Mouse (Mus musculus): Measurements from ENCODE around the gene Eva1b.
A peak's percentile ranks its signal among the peaks of the same experiment; 100 is the strongest.

The Eva1b gene

GRCm38 (mm10) chr4:126147533-126148160 is at the start of gene Eva1b:
Eva1b (plus strand) TSS chr4:126147744.
- DNase-seq (ENCODE audit: low spot score in 2 of 2) = peak in 1 of 2 experiments; percentile 23

DNA sequence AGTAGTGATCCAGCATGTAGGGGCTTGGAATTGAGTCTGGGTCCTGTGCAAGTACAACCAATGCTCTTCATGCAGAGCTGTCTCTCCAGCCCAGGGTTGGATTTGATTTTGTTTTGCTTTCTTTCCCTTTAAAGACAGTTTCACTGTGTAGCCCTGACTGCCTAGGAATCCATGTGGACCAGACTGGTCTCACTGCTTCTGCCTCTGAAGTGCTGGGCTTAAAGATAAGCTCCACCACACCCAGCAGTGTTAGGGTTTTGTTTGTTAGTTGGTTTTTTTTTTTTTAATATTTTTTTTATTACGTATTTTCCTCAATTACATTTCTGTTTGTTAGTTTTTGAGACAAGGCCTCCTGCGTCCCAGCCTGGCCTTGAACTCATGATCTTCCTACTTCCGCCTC is 48.2 kb upstream of the Eva1b start:
- DNase-seq (ENCODE audit: low spot score in 2 of 2) = no peak

- no peak for DNase-seq (ENCODE audit: low spot score in 2 of 2)
These were observed 46.8 kb upstream of the Eva1b start for GRCm38 (mm10) chr4:126100764-126101163.

- DNase-seq (ENCODE audit: low spot score in 2 of 2) = no peak
These were observed 45.3 kb upstream of the Eva1b start for GRCm38 (mm10) chr4:126102061-126102841.

- DNase-seq (ENCODE audit: low spot score in 2 of 2) = peak; percentile 48 to 57
These were observed 44.4 kb upstream of the Eva1b start for GRCm38 (mm10) chr4:126103057-126103581.

DNA sequence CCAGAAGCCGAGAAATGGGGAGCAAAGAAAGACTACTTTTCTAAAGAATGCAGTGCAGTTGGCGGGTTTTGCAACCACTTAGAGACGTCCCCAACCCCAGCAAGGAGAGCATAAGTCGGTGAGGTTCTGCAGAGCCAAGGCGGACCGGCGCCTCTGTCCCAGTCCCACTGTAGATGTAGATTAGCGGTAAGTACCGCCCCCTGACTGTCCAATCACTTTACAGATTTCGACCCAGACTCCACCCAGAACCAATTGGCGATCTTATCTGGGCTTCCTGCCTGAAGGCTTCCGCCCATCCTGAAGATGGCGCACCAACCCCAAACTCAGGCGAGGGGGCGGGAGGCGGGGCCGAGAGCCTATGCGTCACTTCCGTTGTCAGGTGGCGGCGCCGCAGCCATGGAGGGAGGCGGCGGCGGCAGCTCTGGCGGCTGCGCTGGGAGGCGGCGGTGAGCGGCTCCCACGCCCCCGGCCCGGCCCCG is 43.9 kb upstream of the Eva1b start, which contains the start of gene Stk40:
TSS of gene Stk40 (plus strand) at position 368 of the 479 bp plus-strand sequence.
- DNase-seq (ENCODE audit: low spot score in 2 of 2) = peak; percentile 94 to 97

- peak; percentile 23 to 39 for DNase-seq (ENCODE audit: low spot score in 2 of 2)
These were observed 43.1 kb upstream of the Eva1b start for GRCm38 (mm10) chr4:126104261-126105075.

DNA sequence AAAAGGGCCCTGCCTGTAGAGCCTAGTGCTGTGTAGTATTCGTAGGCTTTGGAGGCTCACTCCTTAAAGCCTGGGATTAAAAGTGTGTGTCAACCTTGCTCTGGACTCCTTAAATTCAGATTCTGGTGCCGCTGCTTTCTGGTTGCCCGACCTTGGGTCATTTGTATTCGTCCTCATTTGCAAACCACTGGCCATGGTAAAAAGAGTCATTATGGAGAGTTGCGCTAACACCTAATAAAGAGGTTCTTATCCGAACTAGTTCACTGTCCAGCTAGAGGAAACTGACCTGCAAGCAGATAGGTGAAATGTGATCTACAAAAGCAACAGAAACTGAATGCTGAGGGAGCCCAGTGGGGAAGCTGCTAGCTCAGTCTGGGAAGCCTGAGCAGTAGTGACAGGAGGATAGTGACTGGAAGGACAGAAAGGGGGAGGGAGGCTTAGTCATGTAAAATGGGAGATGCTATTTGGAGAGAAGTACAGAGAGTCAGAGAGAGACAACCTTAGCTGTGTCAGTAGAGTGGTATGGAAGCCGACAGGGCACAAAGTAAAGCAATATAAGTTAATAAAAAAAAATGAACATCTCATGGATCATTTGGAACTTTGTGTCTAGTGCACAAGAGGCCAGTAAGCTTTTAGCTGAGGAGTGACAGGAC is 42.3 kb upstream of the Eva1b start:
- DNase-seq (ENCODE audit: low spot score in 2 of 2) = no peak

GRCm38 (mm10) chr4:126108061-126108740 is 39.3 kb upstream of the Eva1b start:
- no peak for DNase-seq (ENCODE audit: low spot score in 2 of 2)

DNA sequence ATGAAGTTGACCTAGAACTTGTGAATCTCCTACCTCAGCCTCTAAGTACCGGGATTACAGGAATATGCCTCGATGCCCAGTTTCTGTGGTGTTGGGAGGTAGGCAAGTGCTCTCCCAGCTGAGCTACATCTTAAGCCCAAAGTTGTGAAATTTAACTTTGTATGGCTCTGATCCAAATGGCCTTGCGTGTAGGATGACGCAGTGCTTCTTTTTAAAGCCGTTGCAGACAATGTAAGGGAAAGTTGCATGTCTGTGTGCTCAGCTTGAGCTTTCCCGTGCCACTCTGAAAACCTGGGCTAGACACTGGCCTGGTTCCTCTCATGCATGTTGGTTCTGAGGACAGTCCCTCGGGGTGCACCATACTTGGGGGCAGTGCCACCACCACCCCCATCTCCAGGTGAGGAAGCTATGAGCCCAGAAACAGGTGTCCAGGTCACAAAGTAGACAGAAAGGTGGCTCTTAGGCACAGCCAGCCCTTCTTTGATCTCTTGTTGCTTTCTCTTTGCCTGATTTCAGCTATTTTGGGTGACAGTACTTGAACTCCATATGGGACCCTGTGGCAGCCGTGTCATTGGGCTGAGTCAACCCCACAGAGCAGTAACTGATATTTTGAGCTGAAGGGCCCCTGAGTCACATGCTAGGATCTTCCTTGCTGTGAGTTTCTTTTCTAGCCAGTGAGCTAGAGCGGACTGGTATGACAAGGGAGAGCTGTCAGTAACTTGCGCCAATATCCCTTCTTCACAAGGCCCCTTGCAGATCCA is 37.8 kb upstream of the Eva1b start:
- DNase-seq (ENCODE audit: low spot score in 2 of 2) = no peak

- DNase-seq (ENCODE audit: low spot score in 2 of 2) = peak; percentile 70 to 73
These were observed 37.0 kb upstream of the Eva1b start for GRCm38 (mm10) chr4:126110374-126111152.

DNA sequence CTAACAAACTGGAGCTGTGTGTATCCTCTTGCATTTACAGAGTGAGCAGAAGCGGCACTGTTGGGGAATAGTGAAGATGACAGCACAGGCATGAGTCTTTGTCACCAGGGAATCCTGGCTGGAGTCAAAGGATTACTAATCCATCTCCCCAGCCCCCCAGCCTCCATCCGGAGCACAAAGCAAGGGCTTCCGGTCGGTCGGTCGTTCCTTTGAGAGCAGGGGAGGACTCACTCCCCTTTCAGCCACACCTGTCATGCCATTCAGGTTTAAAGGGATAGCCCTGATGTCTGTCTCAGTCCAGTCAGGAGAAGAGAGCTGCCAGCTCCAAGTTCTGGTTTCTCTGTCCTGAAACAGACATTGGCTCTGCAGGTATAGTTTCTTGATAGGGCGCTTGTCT is 36.4 kb upstream of the Eva1b start:
- no peak for DNase-seq (ENCODE audit: low spot score in 2 of 2)

DNA sequence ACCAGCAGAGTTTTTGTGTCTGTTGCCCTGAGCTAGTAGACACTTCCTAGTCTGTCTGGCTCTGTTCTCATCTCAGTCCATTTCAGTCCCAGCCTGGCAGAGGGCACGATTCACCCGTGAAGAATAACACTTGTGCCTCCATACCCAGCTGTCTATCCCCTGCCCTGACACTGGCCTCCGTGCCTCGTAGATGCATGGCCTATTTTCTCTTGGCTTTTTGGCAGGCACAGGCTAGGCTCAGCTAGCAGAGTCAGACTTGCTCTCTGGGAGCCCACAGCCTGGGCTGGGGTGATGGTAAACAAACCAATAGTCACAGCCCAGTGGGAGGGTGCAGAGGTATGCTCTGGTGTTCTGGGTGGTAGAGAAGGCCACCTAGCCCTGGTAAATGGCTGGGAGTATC is 34.3 kb upstream of the Eva1b start:
- DNase-seq (ENCODE audit: low spot score in 2 of 2) = no peak

DNA sequence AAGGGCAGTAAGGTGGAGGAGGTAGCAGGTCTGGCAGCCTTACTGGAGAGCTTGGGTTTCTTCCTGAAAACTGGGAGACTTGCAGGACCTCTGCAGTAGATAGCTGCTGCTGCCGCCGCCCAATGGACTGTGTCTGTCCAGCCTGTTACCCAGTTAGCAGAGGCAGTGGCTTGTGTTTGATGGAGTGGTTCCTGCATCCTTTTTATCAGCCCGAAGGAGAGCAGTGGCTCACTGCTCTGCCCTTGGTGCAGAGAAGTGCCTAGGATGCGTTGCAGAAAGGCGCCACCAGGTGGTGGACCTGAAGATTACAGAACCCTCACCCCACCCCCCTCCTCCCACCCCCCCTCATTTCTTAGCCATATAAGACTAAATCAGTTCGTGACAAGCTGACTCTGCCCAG is 33.6 kb upstream of the Eva1b start:
- DNase-seq (ENCODE audit: low spot score in 2 of 2) = peak; percentile 53 to 80

- no peak for DNase-seq (ENCODE audit: low spot score in 2 of 2)
These were observed 32.1 kb upstream of the Eva1b start for GRCm38 (mm10) chr4:126115411-126115810.

GRCm38 (mm10) chr4:126115871-126116521 is 31.5 kb upstream of the Eva1b start:
- no peak for DNase-seq (ENCODE audit: low spot score in 2 of 2)

DNA sequence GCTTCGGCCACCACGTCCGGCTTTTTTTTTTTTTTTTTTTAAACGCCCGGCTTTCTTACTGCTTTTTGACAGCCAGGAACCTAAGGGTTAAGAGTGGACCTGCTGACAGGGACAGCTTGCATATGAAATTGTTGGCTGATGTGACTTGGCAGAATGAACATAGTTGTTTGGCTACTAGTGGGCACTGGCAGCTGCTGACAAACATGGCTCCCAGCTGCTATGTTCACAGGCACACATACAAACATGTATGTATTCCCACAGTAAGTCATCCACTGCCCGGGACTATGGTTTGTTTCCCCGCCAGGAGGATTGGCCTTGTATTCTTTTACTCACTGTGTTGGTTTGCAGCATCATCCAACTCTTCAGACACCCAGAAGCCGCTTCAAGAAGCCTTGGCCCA is 30.4 kb upstream of the Eva1b start:
- DNase-seq (ENCODE audit: low spot score in 2 of 2) = no peak

DNA sequence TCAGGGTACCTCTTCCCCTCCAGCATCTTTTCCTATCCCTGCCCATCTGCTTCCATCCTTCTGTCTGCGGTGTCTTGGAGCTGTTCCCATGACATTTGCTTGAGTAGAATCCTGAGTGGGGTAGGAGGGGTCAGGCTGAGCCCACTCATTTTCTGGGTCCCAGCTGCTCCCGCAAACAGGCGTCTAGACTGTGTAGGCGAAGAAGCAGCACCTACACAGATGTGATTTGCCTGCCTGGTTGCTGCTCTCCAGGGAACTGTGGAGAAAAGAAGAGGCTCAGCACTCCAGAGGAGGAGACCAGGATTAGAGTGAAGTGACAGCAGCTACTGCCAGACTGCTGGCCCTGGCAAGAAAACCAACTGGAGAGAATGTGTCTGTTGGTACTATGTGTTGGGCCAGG is 28.9 kb upstream of the Eva1b start:
- no peak for DNase-seq (ENCODE audit: low spot score in 2 of 2)

DNA sequence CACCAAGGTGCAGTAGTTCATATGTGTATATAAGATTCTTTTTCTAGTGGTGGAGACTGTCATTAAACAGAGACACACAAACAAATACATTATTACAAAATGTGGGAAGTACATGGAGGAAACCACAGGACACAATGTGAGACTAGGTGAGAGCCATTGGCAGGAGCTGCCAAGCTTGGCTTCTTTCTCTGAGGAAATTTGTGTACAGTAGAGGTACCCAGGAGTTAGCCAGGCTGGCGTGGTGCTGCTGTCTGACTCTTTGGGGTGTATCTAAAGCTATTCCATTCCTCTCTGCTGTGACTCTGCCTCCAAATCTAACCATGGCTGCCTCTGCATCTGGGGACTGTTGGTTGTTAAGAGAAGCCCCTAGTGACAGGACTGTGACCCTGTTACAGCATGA is 28.5 kb upstream of the Eva1b start:
- no peak for DNase-seq (ENCODE audit: low spot score in 2 of 2)

All from thymus, postnatal 10 days (tissue).